Mouse (Mus musculus) neutrophil, adult 83 days (primary cell): ENCODE data around the gene Egr2. TPM values are rescaled to one million over a fixed set of nuclear protein-coding genes. Genes with fewer than 3 reads are reported as not detected.

ENCODE experiments used
- total RNA-seq, 2 experiments: library from RNA; stranded (reverse); gene quantifications; one replicate each; pipeline ENCODE4 v1.2.4; 2023

Gene Egr2
- 1 to 10 TPM; 5.5 to 6.3 TPM for total RNA-seq

GRCm38 (mm10) chr10:67535256-67535655 is at the start of gene Egr2:
Egr2 (plus strand) TSS chr10:67535475.

GRCm38 (mm10) chr10:67548877-67549731 is 13.8 kb downstream of the Egr2 start, which contains the start of gene Ado:
Ado (minus strand) TSS chr10:67548955.

Other genes with a start within 250 kb of the Egr2 start
- 1 to 10 TPM; 6.3 to 7.7 TPM for gene Ado, start 13.5 kb downstream of the Egr2 start, total RNA-seq